Mouse (Mus musculus) bone marrow, adult 2 months (tissue): ENCODE results near the gene Med13l. TPM values are rescaled to one million over a fixed set of nuclear protein-coding genes. Genes with fewer than 3 reads are reported as not detected.
A peak's percentile ranks its signal among the peaks of the same experiment; 100 is the strongest.

Source experiments
- H3K27ac ChIP-seq: fragments of 200-500 bp; 2 replicates; pipeline ENCODE4 v1.5.1; 2012; ENCODE audit warnings: low read depth, mild to moderate bottlenecking, control low read depth, inconsistent platforms, low read length; ENCODE audit not compliant: control insufficient read depth, poor library complexity, insufficient read depth
- H3K4me1 ChIP-seq: fragments of 200-500 bp; 2 replicates; pipeline ENCODE4 v1.6.1; 2011; ENCODE audit warnings: low read length; ENCODE audit not compliant: control insufficient read depth, insufficient read depth
- H3K4me3 ChIP-seq: fragments of 200-500 bp; replicated peaks from 2 replicates; pipeline ENCODE3; 2011; ENCODE audit warnings: mild to moderate bottlenecking, low read depth, low read length, control low read depth; ENCODE audit not compliant: control insufficient read depth
- CTCF ChIP-seq: fragments of 200-500 bp; IDR thresholded peaks from 2 replicates; pipeline ENCODE4 v1.5.1; 2011; ENCODE audit warnings: low read length, control low read depth; ENCODE audit not compliant: control insufficient read depth, insufficient read depth
- POLR2A ChIP-seq: fragments of 200-500 bp; IDR thresholded peaks from 2 replicates; pipeline ENCODE4 v1.6.1; 2011; ENCODE audit warnings: low read depth, mild to moderate bottlenecking, control low read depth, low read length, borderline replicate concordance; ENCODE audit not compliant: control insufficient read depth
- WGBS: fragments of 180-500 bp; shearing (Covaris S2); methylation state at CpG from one replicate; pipeline ENCODE4 v1.1.7; 2018; 5-methylcytosine and 5-hydroxymethylcytosine counted together
- polyA plus RNA-seq: library from polyadenylated mRNA; stranded (reverse); fragments of >200 nt; gene quantifications from 2 replicates; pipeline ENCODE4 v1.2.4, GENCODE M21; 2011; ENCODE audit warnings: low replicate concordance; ENCODE audit not compliant: missing spikeins, insufficient read depth, insufficient read length

Med13l gene
- polyA plus RNA-seq, 1 experiment, result 32.9 TPM

GRCm38 (mm10) chr5:118605424-118606067 lies 45.1 kb downstream of the Med13l start:
- H3K4me3 ChIP-seq, result no peak overlapping the region
- TF ChIP-seq POLR2A (no peak), CTCF (no peak)
- WGBS, result 67% methylated on average over 11 of the region's 11 CpGs
- no peak overlapping the region for H3K27ac ChIP-seq
- H3K4me1 ChIP-seq, result peaks cover 7% of the 10 kb centered on the region

GRCm38 (mm10) chr5:118606636-118607035 lies 46.2 kb downstream of the Med13l start:
- Histone ChIP-seq H3K4me3 (no peak overlapping the region), H3K4me1 (peaks cover 5% of the 10 kb centered on the region), H3K27ac (no peak overlapping the region)
- TF ChIP-seq POLR2A, result no peak
- no peak for TF ChIP-seq CTCF
- 18% methylated on average over 13 of the region's 13 CpGs for WGBS

GRCm38 (mm10) chr5:118607900-118608299 lies 47.4 kb downstream of the Med13l start:
- no peak for TF ChIP-seq POLR2A
- no peak for TF ChIP-seq CTCF
- Histone ChIP-seq H3K4me1 (peaks cover 7% of the 10 kb centered on the region), H3K27ac (no peak overlapping the region), H3K4me3 (no peak overlapping the region)
- 73% methylated on average over 1 of the region's 1 CpGs for WGBS

GRCm38 (mm10) chr5:118610468-118610867 lies 50.0 kb downstream of the Med13l start:
- no peak overlapping the region for H3K27ac ChIP-seq
- H3K4me1 ChIP-seq, result peaks cover 18% of the 10 kb centered on the region
- WGBS, result 89% methylated on average over 5 of the region's 5 CpGs
- no peak overlapping the region for H3K4me3 ChIP-seq
- TF ChIP-seq CTCF (no peak), POLR2A (no peak)

- H3K27ac ChIP-seq, result no peak overlapping the region
- 44% methylated on average over 13 of the region's 13 CpGs for WGBS
- no peak for TF ChIP-seq POLR2A
- no peak for TF ChIP-seq CTCF
- peaks cover 19% of the 10 kb centered on the region for H3K4me1 ChIP-seq
- no peak overlapping the region for H3K4me3 ChIP-seq
Observed at GRCm38 (mm10) chr5:118612956-118613631, 52.6 kb downstream of the Med13l start.

GRCm38 (mm10) chr5:118613704-118614103 lies 53.2 kb downstream of the Med13l start:
- peaks cover 21% of the 10 kb centered on the region for H3K4me1 ChIP-seq
- no peak overlapping the region for H3K4me3 ChIP-seq
- 30% methylated on average over 2 of the region's 2 CpGs for WGBS
- H3K27ac ChIP-seq, result no peak overlapping the region
- no peak for TF ChIP-seq CTCF

GRCm38 (mm10) chr5:118614116-118614515 lies 53.6 kb downstream of the Med13l start:
- Histone ChIP-seq H3K27ac (0 out of 2 replicates have a peak overlapping the region, but pooled peaks have one; percentile 48), H3K4me1 (peaks cover 21% of the 10 kb centered on the region), H3K4me3 (no peak overlapping the region)
- WGBS, result 17% methylated on average over 8 of the region's 8 CpGs
- TF ChIP-seq CTCF (no peak), POLR2A (no peak)

GRCm38 (mm10) chr5:118614571-118614981 lies 54.1 kb downstream of the Med13l start:
- TF ChIP-seq CTCF (no peak), POLR2A (no peak)
- Histone ChIP-seq H3K4me1 (peaks cover 21% of the 10 kb centered on the region), H3K4me3 (no peak overlapping the region), H3K27ac (no peak overlapping the region)
- 4% methylated on average over 2 of the region's 2 CpGs for WGBS

GRCm38 (mm10) chr5:118618963-118619610 lies 58.6 kb downstream of the Med13l start:
- 90% methylated on average over 12 of the region's 12 CpGs for WGBS
- Histone ChIP-seq H3K4me3 (no peak overlapping the region), H3K4me1 (peaks cover 10% of the 10 kb centered on the region), H3K27ac (no peak overlapping the region)
- TF ChIP-seq POLR2A, result no peak
- TF ChIP-seq CTCF, result no peak
